Mouse (Mus musculus) midbrain, embryonic 16.5 days (tissue): ENCODE measurements around the gene Haao. TPM values are rescaled to one million over a fixed set of nuclear protein-coding genes. Genes with fewer than 3 reads are reported as not detected.

Source experiments
- ATAC-seq: fragments of 200-750 bp; cut with Nextera tagmentation; 2 replicates; pipeline ENCODE4 v1.8.0; 2017; ENCODE audit warnings: moderate TSS enrichment
- H3K27ac ChIP-seq: fragments of 300-500 bp; sonication (generic); 2 replicates; pipeline ENCODE4 v1.5.1; 2014; ENCODE audit warnings: mild to moderate bottlenecking, low read length, mixed read lengths
- H3K27me3 ChIP-seq: fragments of 300-500 bp; sonication (generic); 2 replicates; pipeline ENCODE4 v1.6.1; 2014; ENCODE audit warnings: low read depth, low read length, mixed read lengths; ENCODE audit not compliant: control insufficient read depth, insufficient read depth
- H3K36me3 ChIP-seq: fragments of 300-500 bp; sonication (generic); 2 replicates; pipeline ENCODE4 v1.6.1; 2014; ENCODE audit warnings: mild to moderate bottlenecking, low read length, moderate library complexity, mixed read lengths; ENCODE audit not compliant: control insufficient read depth, insufficient read depth
- H3K4me1 ChIP-seq: fragments of 300-500 bp; sonication (generic); 2 replicates; pipeline ENCODE4 v1.6.1; 2014; ENCODE audit warnings: mild to moderate bottlenecking, low read length, mixed read lengths; ENCODE audit not compliant: control insufficient read depth, insufficient read depth
- H3K4me2 ChIP-seq: fragments of 300-500 bp; sonication (generic); 2 replicates; pipeline ENCODE4 v1.6.1; 2014; ENCODE audit warnings: mild to moderate bottlenecking, low read length, mixed read lengths
- H3K4me3 ChIP-seq: fragments of 300-500 bp; sonication (generic); 2 replicates; pipeline ENCODE4 v1.5.1; 2014; ENCODE audit warnings: low read depth, mild to moderate bottlenecking, low read length, moderate library complexity, mixed read lengths
- H3K9ac ChIP-seq: fragments of 300-500 bp; sonication (generic); 2 replicates; pipeline ENCODE4 v1.6.1; 2014; ENCODE audit warnings: low read depth, low read length, mixed read lengths
- H3K9me3 ChIP-seq: fragments of 300-500 bp; sonication (generic); replicated peaks from 2 replicates; pipeline ENCODE4 v1.6.1; 2014; ENCODE audit warnings: mild to moderate bottlenecking, low read length, mixed read lengths; ENCODE audit not compliant: control insufficient read depth, poor library complexity, severe bottlenecking
- WGBS: fragments of 180-500 bp; shearing (Covaris S2); extraction: QIAGEN DNeasy Blood & Tissue Kit; methylation state at CpG from one replicate; pipeline ENCODE4 v1.1.7; 2014; 5-methylcytosine and 5-hydroxymethylcytosine counted together
- polyA plus RNA-seq: library from polyadenylated mRNA; unstranded; fragments of >200 nt; fragmentation: Nextera tagmentation; extraction: Ambion mirVana; gene quantifications from 2 replicates; pipeline ENCODE4 v1.2.1, GENCODE M21; 2015

Gene Haao
- polyA plus RNA-seq, 1 experiment from 2014 or later = 0.23 TPM

- no peaks in the 10 kb centered on the region for H3K36me3 ChIP-seq
- no peaks in the 10 kb centered on the region for H3K9me3 ChIP-seq
- H3K9ac ChIP-seq = no peak overlapping the region
- H3K4me1 ChIP-seq = no peaks in the 10 kb centered on the region
- no peaks in the 10 kb centered on the region for H3K27me3 ChIP-seq
- ATAC-seq = no peak
- H3K4me3 ChIP-seq = no peak overlapping the region
- H3K27ac ChIP-seq = no peak overlapping the region
- WGBS = 89% methylated on average over 5 of the region's 5 CpGs
- no peak overlapping the region for H3K4me2 ChIP-seq
Measured at GRCm38 (mm10) chr17:83887241-83887640, 39.5 kb upstream of the Haao start.

GRCm38 (mm10) chr17:83886395-83886794 is 38.6 kb upstream of the Haao start:
- no peaks in the 10 kb centered on the region for H3K4me1 ChIP-seq
- H3K27ac ChIP-seq = no peak overlapping the region
- no peak overlapping the region for H3K4me2 ChIP-seq
- no peaks in the 10 kb centered on the region for H3K27me3 ChIP-seq
- no peaks in the 10 kb centered on the region for H3K36me3 ChIP-seq
- H3K4me3 ChIP-seq = no peak overlapping the region
- no peak for ATAC-seq
- 87% methylated on average over 3 of the region's 3 CpGs for WGBS
- no peaks in the 10 kb centered on the region for H3K9me3 ChIP-seq
- H3K9ac ChIP-seq = no peak overlapping the region

- Histone ChIP-seq H3K27me3 (no peaks in the 10 kb centered on the region), H3K4me2 (no peak overlapping the region), H3K27ac (no peak overlapping the region), H3K9ac (no peak overlapping the region), H3K9me3 (no peaks in the 10 kb centered on the region), H3K4me1 (no peaks in the 10 kb centered on the region), H3K4me3 (no peak overlapping the region), H3K36me3 (no peaks in the 10 kb centered on the region)
- no peak for ATAC-seq
- 90% methylated on average over 5 of the region's 5 CpGs for WGBS
Measured at GRCm38 (mm10) chr17:83885750-83886149, 38.0 kb upstream of the Haao start.

- H3K27me3 ChIP-seq = no peaks in the 10 kb centered on the region
- no peak overlapping the region for H3K9ac ChIP-seq
- no peak for ATAC-seq
- no peaks in the 10 kb centered on the region for H3K9me3 ChIP-seq
- H3K4me1 ChIP-seq = no peaks in the 10 kb centered on the region
- H3K4me3 ChIP-seq = no peak overlapping the region
- WGBS = 91% methylated on average over 13 of the region's 13 CpGs
- no peak overlapping the region for H3K4me2 ChIP-seq
- H3K27ac ChIP-seq = no peak overlapping the region
- H3K36me3 ChIP-seq = no peaks in the 10 kb centered on the region
Measured at GRCm38 (mm10) chr17:83885021-83885582, 37.3 kb upstream of the Haao start.

- no peak overlapping the region for H3K27ac ChIP-seq
- H3K4me2 ChIP-seq = no peak overlapping the region
- 90% methylated on average over 2 of the region's 2 CpGs for WGBS
- H3K9me3 ChIP-seq = no peaks in the 10 kb centered on the region
- no peaks in the 10 kb centered on the region for H3K4me1 ChIP-seq
- ATAC-seq = no peak
- no peaks in the 10 kb centered on the region for H3K27me3 ChIP-seq
- H3K4me3 ChIP-seq = no peak overlapping the region
- H3K9ac ChIP-seq = no peak overlapping the region
- H3K36me3 ChIP-seq = no peaks in the 10 kb centered on the region
Measured at GRCm38 (mm10) chr17:83882788-83883187, 35.0 kb upstream of the Haao start.

GRCm38 (mm10) chr17:83881071-83881470 is 33.3 kb upstream of the Haao start:
- Histone ChIP-seq H3K36me3 (no peaks in the 10 kb centered on the region), H3K4me1 (no peaks in the 10 kb centered on the region), H3K4me3 (no peak overlapping the region), H3K27me3 (no peaks in the 10 kb centered on the region), H3K9ac (no peak overlapping the region), H3K4me2 (no peak overlapping the region), H3K9me3 (no peaks in the 10 kb centered on the region), H3K27ac (no peak overlapping the region)
- 77% methylated on average over 3 of the region's 3 CpGs for whole genome bisulfite sequencing
- ATAC-seq = no peak

GRCm38 (mm10) chr17:83880174-83880710 is 32.5 kb upstream of the Haao start:
- Histone ChIP-seq H3K9me3 (no peaks in the 10 kb centered on the region), H3K4me1 (no peaks in the 10 kb centered on the region), H3K4me3 (no peak overlapping the region), H3K27me3 (no peaks in the 10 kb centered on the region), H3K4me2 (no peak overlapping the region), H3K27ac (no peak overlapping the region), H3K36me3 (no peaks in the 10 kb centered on the region), H3K9ac (no peak overlapping the region)
- no peak for ATAC-seq
- 83% methylated on average over 9 of the region's 9 CpGs for WGBS

GRCm38 (mm10) chr17:83879631-83880030 is 31.9 kb upstream of the Haao start:
- Histone ChIP-seq H3K27me3 (no peaks in the 10 kb centered on the region), H3K27ac (no peak overlapping the region), H3K9ac (no peak overlapping the region), H3K36me3 (no peaks in the 10 kb centered on the region), H3K4me3 (no peak overlapping the region), H3K4me1 (no peaks in the 10 kb centered on the region), H3K9me3 (no peaks in the 10 kb centered on the region), H3K4me2 (no peak overlapping the region)
- 96% methylated on average over 6 of the region's 6 CpGs for WGBS
- no peak for ATAC-seq

- Histone ChIP-seq H3K9me3 (no peaks in the 10 kb centered on the region), H3K9ac (no peak overlapping the region), H3K4me1 (peaks cover 2% of the 10 kb centered on the region; the same call in 1 of the 2 replicates), H3K4me3 (no peak overlapping the region), H3K27me3 (no peaks in the 10 kb centered on the region), H3K27ac (no peak overlapping the region), H3K4me2 (no peak overlapping the region), H3K36me3 (no peaks in the 10 kb centered on the region)
- ATAC-seq = no peak
- 76% methylated on average over 8 of the region's 8 CpGs for WGBS
Measured at GRCm38 (mm10) chr17:83874610-83875009, 26.8 kb upstream of the Haao start.
